Mouse (Mus musculus) erythroid progenitor cell, adult 5-6 weeks (primary cell): ENCODE results near the gene Zfp987. TPM values are rescaled to one million over a fixed set of nuclear protein-coding genes. Genes with fewer than 3 reads are reported as not detected.
"Not testable (repeated sequence)": the region's sequence is repeated elsewhere in the genome, so short reads cannot be mapped to it uniquely, and the experiment has no call there.

Experiments used
- ATAC-seq: replicated peaks from 2 replicates; pipeline ENCODE4 v1.8.0; 2016; ENCODE audit warnings: moderate number of reproducible peaks, mild to moderate bottlenecking, moderate TSS enrichment, inconsistent platforms; ENCODE audit not compliant: poor library complexity, low FRiP score, severe bottlenecking
- total RNA-seq, 2 experiments: library from RNA; stranded (forward) in 1 of 2; stranded (reverse) in 1 of 2; fragments of 150-400 nt in 1 of 2; fragments of 186-747, 209-891 nt in 1 of 2; gene quantifications; 2 replicates each; pipeline versions ENCODE4 v1.2.3 to v1.2.4; 2015 to 2017; ENCODE audit warnings: low replicate concordance in 2 of 2

Zfp987 gene
- total RNA-seq (2015; ENCODE audit: low replicate concordance) (1.7 TPM in 1 of 2 replicates, not detected in the other), total RNA-seq (2017; ENCODE audit: low replicate concordance) (not detected in 2 replicates)

- not testable (repeated sequence) for ATAC-seq
These were observed at the start of gene Zfp987 for GRCm38 (mm10) chr4:146096998-146097397. Gene Zfp987 (plus strand): TSS chr4:146097298.

- ATAC-seq: not testable (repeated sequence)
These were observed 44.6 kb upstream of the Zfp987 start for GRCm38 (mm10) chr4:146052536-146052935.

GRCm38 (mm10) chr4:146053445-146053844 lies 43.7 kb upstream of the Zfp987 start:
- ATAC-seq: not testable (repeated sequence)

GRCm38 (mm10) chr4:146055335-146055734 lies 41.8 kb upstream of the Zfp987 start:
- no peak for ATAC-seq

GRCm38 (mm10) chr4:146058646-146059045 lies 38.5 kb upstream of the Zfp987 start:
- not testable (repeated sequence) for ATAC-seq

GRCm38 (mm10) chr4:146059078-146059477 lies 38.0 kb upstream of the Zfp987 start:
- ATAC-seq: not testable (repeated sequence)

GRCm38 (mm10) chr4:146059974-146060693 lies 37.0 kb upstream of the Zfp987 start:
- not testable (repeated sequence) for ATAC-seq

GRCm38 (mm10) chr4:146061082-146061481 lies 36.0 kb upstream of the Zfp987 start:
- ATAC-seq: not testable (repeated sequence)

- not testable (repeated sequence) for ATAC-seq
These were observed 35.1 kb upstream of the Zfp987 start for GRCm38 (mm10) chr4:146062021-146062420.

- ATAC-seq: not testable (repeated sequence)
These were observed 34.1 kb upstream of the Zfp987 start for GRCm38 (mm10) chr4:146063001-146063400.

- not testable (repeated sequence) for ATAC-seq
These were observed 33.5 kb upstream of the Zfp987 start for GRCm38 (mm10) chr4:146063621-146064020.

- ATAC-seq: not testable (repeated sequence)
These were observed 32.3 kb upstream of the Zfp987 start for GRCm38 (mm10) chr4:146064807-146065206.

- not testable (repeated sequence) for ATAC-seq
These were observed 30.0 kb upstream of the Zfp987 start for GRCm38 (mm10) chr4:146066932-146067580.

- ATAC-seq: not testable (repeated sequence)
These were observed 29.5 kb upstream of the Zfp987 start for GRCm38 (mm10) chr4:146067594-146067993.

- not testable (repeated sequence) for ATAC-seq
These were observed 23.8 kb upstream of the Zfp987 start for GRCm38 (mm10) chr4:146073264-146073663.

- not testable (repeated sequence) for ATAC-seq
These were observed 4.3 kb downstream of the Zfp987 start for GRCm38 (mm10) chr4:146101448-146101847.

- ATAC-seq: not testable (repeated sequence)
These were observed 59.4 kb downstream of the Zfp987 start, which contains the start of gene Zfp600 for GRCm38 (mm10) chr4:146156524-146156923. Gene Zfp600 (plus strand): TSS chr4:146156824.

GRCm38 (mm10) chr4:146162893-146163292 lies 65.8 kb downstream of the Zfp987 start:
- not testable (repeated sequence) for ATAC-seq

- not testable (repeated sequence) for ATAC-seq
These were observed 70.2 kb downstream of the Zfp987 start for GRCm38 (mm10) chr4:146167202-146167832.

GRCm38 (mm10) chr4:146167879-146168532 lies 70.9 kb downstream of the Zfp987 start:
- ATAC-seq: not testable (repeated sequence)
